Mouse (Mus musculus) ES-Bruce4 (cell line): ENCODE results near the gene Prex1. TPM values are rescaled to one million over a fixed set of nuclear protein-coding genes. Genes with fewer than 3 reads are reported as not detected.

Source experiments
- H3K27ac ChIP-seq: 2 replicates; pipeline ENCODE4 v1.5.1; 2012; ENCODE audit warnings: low read length, inconsistent platforms; ENCODE audit not compliant: insufficient read depth
- H3K27me3 ChIP-seq: 2 replicates; pipeline ENCODE4 v1.6.1; 2012; ENCODE audit warnings: mild to moderate bottlenecking, low read length, inconsistent platforms; ENCODE audit not compliant: control insufficient read depth, poor library complexity, insufficient read depth, severe bottlenecking
- H3K36me3 ChIP-seq: 2 replicates; pipeline ENCODE4 v1.6.1; 2012; ENCODE audit warnings: inconsistent platforms, mild to moderate bottlenecking, low read length, moderate library complexity; ENCODE audit not compliant: control insufficient read depth, poor library complexity, insufficient read depth, severe bottlenecking
- H3K4me1 ChIP-seq: one replicate; pipeline ENCODE4 v1.8.1; 2011; ENCODE audit warnings: low read length; ENCODE audit not compliant: control insufficient read depth, insufficient read depth
- H3K4me3 ChIP-seq: 2 replicates; pipeline ENCODE4 v1.5.1; 2011; ENCODE audit warnings: low read depth, mild to moderate bottlenecking, low read length
- H3K9ac ChIP-seq: 2 replicates; pipeline ENCODE4 v1.6.1; 2012; ENCODE audit warnings: low read depth, mild to moderate bottlenecking, inconsistent platforms; ENCODE audit not compliant: poor library complexity, severe bottlenecking
- H3K9me3 ChIP-seq: replicated peaks from 2 replicates; pipeline ENCODE4 v1.6.1; 2012; ENCODE audit warnings: mild to moderate bottlenecking, low read length, inconsistent platforms; ENCODE audit not compliant: control insufficient read depth, poor library complexity, insufficient read depth, severe bottlenecking
- CTCF ChIP-seq: IDR thresholded peaks from one replicate; pipeline ENCODE4 v1.8.1; 2011; ENCODE audit warnings: low read depth, low read length
- EP300 ChIP-seq: IDR thresholded peaks from 2 replicates; pipeline ENCODE4 v1.6.1; 2011; ENCODE audit warnings: low read depth, low read length; ENCODE audit not compliant: insufficient read depth
- POLR2A ChIP-seq: IDR thresholded peaks from one replicate; pipeline ENCODE4 v1.8.1; 2011; ENCODE audit warnings: low read length; ENCODE audit not compliant: insufficient read depth
- polyA plus RNA-seq: library from polyadenylated mRNA; stranded (reverse); fragments of >200 nt; gene quantifications from 2 replicates; pipeline ENCODE4 v1.2.4, GENCODE M21; 2011; ENCODE audit warnings: low read depth; ENCODE audit not compliant: missing spikeins, insufficient read depth, insufficient read length

Prex1 gene
- polyA plus RNA-seq, 1 experiment = 10.2 TPM

DNA sequence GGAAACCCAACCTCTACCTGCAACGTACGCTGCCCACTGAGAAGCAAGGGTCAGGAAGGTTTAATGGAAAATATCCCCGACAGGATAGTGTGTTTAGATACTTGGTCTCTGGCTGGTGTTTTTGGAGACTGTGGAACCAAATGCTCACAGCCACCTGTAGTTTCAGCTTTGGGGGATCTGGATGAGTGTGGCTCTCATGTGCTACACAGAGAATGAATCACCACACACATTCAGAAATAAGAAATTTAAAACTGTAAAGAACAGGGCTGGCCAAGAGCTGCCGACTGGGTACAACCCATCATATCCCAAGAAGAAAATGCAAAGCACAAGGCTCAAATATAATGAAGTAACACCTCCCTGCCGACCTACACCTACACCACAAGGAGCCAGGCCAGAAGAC is 73.9 kb downstream of the Prex1 start:
- H3K27me3 ChIP-seq = no peaks in the 10 kb centered on the region
- no peak overlapping the region for H3K4me3 ChIP-seq
- no peaks in the 10 kb centered on the region for H3K36me3 ChIP-seq
- H3K9ac ChIP-seq = no peak overlapping the region
- H3K27ac ChIP-seq = no peak overlapping the region
- TF ChIP-seq EP300 (no peak), CTCF (no peak), POLR2A (no peak)
- H3K9me3 ChIP-seq = no peaks in the 10 kb centered on the region
- no peaks in the 10 kb centered on the region for H3K4me1 ChIP-seq

- Histone ChIP-seq H3K27me3 (no peaks in the 10 kb centered on the region), H3K9ac (no peak overlapping the region), H3K9me3 (no peaks in the 10 kb centered on the region), H3K27ac (no peak overlapping the region), H3K4me3 (no peak overlapping the region), H3K36me3 (no peaks in the 10 kb centered on the region), H3K4me1 (no peaks in the 10 kb centered on the region)
- TF ChIP-seq CTCF = no peak
- no peak for TF ChIP-seq POLR2A
- no peak for TF ChIP-seq EP300
Measured at GRCm38 (mm10) chr2:166638947-166639641, 74.5 kb downstream of the Prex1 start.

DNA sequence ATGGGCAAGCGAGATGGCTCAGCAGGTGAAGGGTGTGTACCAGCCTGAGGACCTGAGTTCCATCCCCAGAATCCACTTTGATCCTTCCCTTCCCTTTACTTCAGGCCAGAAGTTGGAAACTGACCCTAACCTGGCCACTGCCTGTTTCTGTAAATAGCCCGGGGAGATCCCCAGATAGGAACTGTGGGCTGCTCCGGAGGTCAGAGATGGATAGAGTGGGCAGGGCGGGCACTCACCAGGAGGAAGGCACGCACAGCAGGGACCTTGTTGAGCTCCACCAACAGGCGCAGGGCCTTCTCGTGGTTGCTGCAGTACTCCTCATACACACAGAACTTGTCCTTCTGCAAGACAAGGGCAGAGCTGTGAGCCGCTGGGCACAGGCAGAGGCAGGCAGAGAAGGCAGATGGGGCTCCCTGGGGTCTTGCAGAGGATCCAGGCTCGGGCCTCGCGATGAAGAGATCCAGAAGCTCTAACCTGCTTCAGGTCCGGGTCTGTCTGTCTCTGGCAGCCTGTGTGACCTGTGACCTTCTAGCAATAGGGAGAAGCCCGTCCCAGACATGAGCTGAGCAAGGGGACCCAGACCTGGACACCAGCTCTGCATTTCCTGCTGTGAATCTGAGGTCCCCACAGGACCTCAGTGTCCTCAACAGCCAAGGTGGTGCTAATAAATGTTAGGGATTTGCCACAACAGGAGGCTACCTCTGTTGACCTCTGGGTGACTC is 75.4 kb downstream of the Prex1 start:
- no peaks in the 10 kb centered on the region for H3K36me3 ChIP-seq
- H3K27me3 ChIP-seq = no peaks in the 10 kb centered on the region
- H3K9me3 ChIP-seq = no peaks in the 10 kb centered on the region
- H3K27ac ChIP-seq = no peak overlapping the region
- no peak overlapping the region for H3K4me3 ChIP-seq
- H3K4me1 ChIP-seq = no peaks in the 10 kb centered on the region
- TF ChIP-seq CTCF (no peak), POLR2A (no peak), EP300 (no peak)
- no peak overlapping the region for H3K9ac ChIP-seq

GRCm38 (mm10) chr2:166637673-166637990 is 76.0 kb downstream of the Prex1 start:
- H3K36me3 ChIP-seq = no peaks in the 10 kb centered on the region
- no peaks in the 10 kb centered on the region for H3K4me1 ChIP-seq
- no peak overlapping the region for H3K9ac ChIP-seq
- H3K27me3 ChIP-seq = no peaks in the 10 kb centered on the region
- H3K9me3 ChIP-seq = no peaks in the 10 kb centered on the region
- no peak overlapping the region for H3K4me3 ChIP-seq
- no peak for TF ChIP-seq POLR2A
- no peak for TF ChIP-seq CTCF
- no peak for TF ChIP-seq EP300
- no peak overlapping the region for H3K27ac ChIP-seq

DNA sequence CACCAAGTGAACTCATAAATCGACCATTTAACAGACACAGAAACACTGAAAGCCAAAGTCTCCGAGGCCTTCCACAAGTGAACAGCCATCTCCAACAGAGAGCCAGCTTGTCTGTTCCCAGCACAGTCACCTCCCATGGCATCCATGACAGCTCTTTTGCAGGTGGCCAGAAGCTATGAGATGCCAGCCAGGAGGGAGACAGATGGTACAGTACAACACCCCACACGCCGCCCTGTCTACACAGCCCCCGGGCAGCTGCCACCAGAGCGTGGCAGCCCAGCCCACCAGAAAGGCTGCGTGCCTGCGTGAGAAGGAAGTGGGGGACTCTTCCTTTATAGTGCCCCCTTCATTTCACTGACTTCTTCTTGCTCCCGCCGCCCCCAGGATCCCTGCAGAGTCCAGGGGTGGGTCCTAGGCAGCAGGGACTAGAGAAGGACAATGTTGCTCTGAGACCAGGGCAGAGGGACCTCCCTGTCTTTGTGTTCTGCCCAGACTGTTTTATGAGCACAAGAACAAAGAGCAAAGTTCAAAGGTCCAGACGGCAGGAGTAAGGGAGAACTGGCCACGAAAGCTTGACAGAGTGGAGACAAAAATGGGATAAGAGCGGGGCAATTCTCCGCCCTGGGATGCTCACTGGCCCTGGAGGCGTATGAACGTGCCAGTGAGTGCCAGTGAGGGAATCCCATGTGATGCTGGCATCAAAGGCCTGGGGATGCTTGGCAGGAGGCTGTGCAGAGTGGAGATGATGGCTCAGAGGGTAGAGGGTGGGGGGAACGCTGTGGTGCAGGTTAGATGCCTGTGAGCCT is 76.6 kb downstream of the Prex1 start:
- no peaks in the 10 kb centered on the region for H3K9me3 ChIP-seq
- no peaks in the 10 kb centered on the region for H3K4me1 ChIP-seq
- no peaks in the 10 kb centered on the region for H3K36me3 ChIP-seq
- no peak overlapping the region for H3K4me3 ChIP-seq
- TF ChIP-seq CTCF = no peak
- no peak for TF ChIP-seq EP300
- no peak for TF ChIP-seq POLR2A
- no peaks in the 10 kb centered on the region for H3K27me3 ChIP-seq
- H3K27ac ChIP-seq = no peak overlapping the region
- no peak overlapping the region for H3K9ac ChIP-seq

GRCm38 (mm10) chr2:166635521-166635920 is 78.1 kb downstream of the Prex1 start:
- no peak overlapping the region for H3K9ac ChIP-seq
- H3K36me3 ChIP-seq = no peaks in the 10 kb centered on the region

More at GRCm38 (mm10) chr2:166635521-166635920, 78.1 kb downstream of the Prex1 start:
- H3K4me1 ChIP-seq = no peaks in the 10 kb centered on the region
- no peak overlapping the region for H3K4me3 ChIP-seq
- no peaks in the 10 kb centered on the region for H3K27me3 ChIP-seq
- no peak overlapping the region for H3K27ac ChIP-seq
- H3K9me3 ChIP-seq = no peaks in the 10 kb centered on the region
- TF ChIP-seq EP300 = no peak
- no peak for TF ChIP-seq POLR2A
- no peak for TF ChIP-seq CTCF
